18 mouse cellular contexts compared by ENCODE assay signal in the genomic region with DNA sequence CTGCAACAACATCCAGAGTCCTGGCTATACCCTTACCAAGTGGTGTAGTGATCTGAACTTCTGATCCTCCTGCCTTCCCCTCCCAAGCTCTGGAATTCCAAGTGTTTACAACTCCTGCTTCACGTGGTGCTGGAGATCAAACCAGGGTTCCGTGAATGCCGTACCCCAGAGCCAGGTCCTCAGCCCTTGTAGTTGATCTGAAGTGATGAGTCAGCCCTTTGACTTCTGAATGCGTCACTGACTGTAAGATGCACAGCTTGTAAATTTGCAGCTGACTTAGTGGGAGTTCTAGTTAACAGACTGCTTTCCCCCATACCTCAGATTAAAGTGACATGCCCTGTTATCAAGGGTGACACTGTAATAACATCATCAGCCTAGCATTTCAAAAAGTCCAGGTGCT. TPM values are rescaled to one million over a fixed set of nuclear protein-coding genes. Genes with fewer than 3 reads are reported as not detected.
DNase-seq lines count a peak whose midpoint lies in the region; ATAC-seq and TF ChIP-seq lines count a peak whose summit lies in the region.
"Had no signal": no experiment of that assay in that cellular context is flagged by ENCODE, and none has a peak within 500 bp of the region (broad histone marks: within the 10 kb centered on the region; RNA-seq: fewer than 3 reads in every experiment).

No protein-coding gene starts in this region.

- ATAC-seq in heart, embryonic 14.5 days (ENCODE audit: insufficient number of reproducible peaks, insufficient read depth, low FRiP score, low read depth) = no peak
- ATAC-seq in intestine, embryonic 14.5 days (replicated peaks; ENCODE audit: low FRiP score, low TSS enrichment, low read depth) = no peak
- no peak for ATAC-seq in hindbrain, embryonic 11.5 days (ENCODE audit: low FRiP score)
- ATAC-seq: CD4-positive, CD25-positive, alpha-beta regulatory T cell, adult 4 months had no signal

- no peak overlapping the region for H3K9ac ChIP-seq in heart, embryonic 14.5 days (ENCODE audit: low read length)
- no peak overlapping the region for H3K9ac ChIP-seq in ES-E14 (ENCODE audit: insufficient read depth, low read depth, low read length, poor library complexity, severe bottlenecking)
- no peak overlapping the region for H3K9ac ChIP-seq in intestine, embryonic 14.5 days (ENCODE audit: low read length)
- H3K9ac ChIP-seq in hindbrain, embryonic 11.5 days (ENCODE audit: low read depth, low read length) = no peak overlapping the region
- H3K9ac ChIP-seq: embryonic facial prominence, embryonic 13.5 days; forebrain, embryonic 12.5 days had no signal

- peak overlapping the region; percentile 16 to 23; a peak in 1 of 4 replicates for H3K27ac ChIP-seq in heart, embryonic 14.5 days (replicated peaks in 1 of 2; ENCODE audit: control insufficient read depth in 1 of 2, insufficient read depth in 1 of 2, low read depth in 2 of 2, low read length in 2 of 2)
- no peak overlapping the region for H3K27ac ChIP-seq in ES-E14 (ENCODE audit: insufficient read depth, low read depth, low read length, poor library complexity, severe bottlenecking)
- H3K27ac ChIP-seq in intestine, embryonic 14.5 days (ENCODE audit: low read depth) = 0 out of 2 replicates have a peak overlapping the region, but pooled peaks have one; percentile 9
- H3K27ac ChIP-seq in hindbrain, embryonic 11.5 days (ENCODE audit: low read depth, low read length) = no peak overlapping the region
- H3K27ac ChIP-seq: forebrain, embryonic 12.5 days had no signal

- no peak overlapping the region for H3K4me3 ChIP-seq in heart, embryonic 14.5 days (ENCODE audit: control insufficient read depth in 1 of 2, insufficient read depth in 1 of 2, low read depth in 1 of 2, low read length in 2 of 2)
- H3K4me3 ChIP-seq in ES-E14 (ENCODE audit: insufficient read depth in 1 of 2, low read depth in 1 of 2, low read length in 2 of 2, poor library complexity in 1 of 2, severe bottlenecking in 1 of 2) = no peak overlapping the region
- no peak overlapping the region for H3K4me3 ChIP-seq in intestine, embryonic 14.5 days (ENCODE audit: low read depth, low read length)
- H3K4me3 ChIP-seq in hindbrain, embryonic 11.5 days (ENCODE audit: low read depth, low read length) = no peak overlapping the region
- H3K4me3 ChIP-seq: embryonic facial prominence, embryonic 13.5 days; forebrain, embryonic 12.5 days had no signal

- in situ Hi-C loops in ES-E14 (cut with MboI; ENCODE audit: low sequenced_read_pairs in 2 of 2, unreplicated experiment in 2 of 2) = no loop called here

- H3K4me1 ChIP-seq in heart, embryonic 14.5 days (ENCODE audit: control insufficient read depth in 2 of 2, insufficient read depth in 2 of 2, low read length in 2 of 2) = peaks cover 52 to 92% of the 10 kb centered on the region in 2 experiments
- H3K4me1 ChIP-seq in ES-E14 (ENCODE audit: control insufficient read depth in 2 of 2, insufficient read depth in 2 of 2, low read length in 2 of 2, poor library complexity in 1 of 2) = peaks cover 2 to 20% of the 10 kb centered on the region in 2 experiments; a peak in 1 of 4 replicates
- H3K4me1 ChIP-seq in intestine, embryonic 14.5 days (replicated peaks; ENCODE audit: control insufficient read depth, insufficient read depth, low read length) = peaks cover 89% of the 10 kb centered on the region
- peaks cover 9% of the 10 kb centered on the region for H3K4me1 ChIP-seq in hindbrain, embryonic 11.5 days (replicated peaks; ENCODE audit: control insufficient read depth, insufficient read depth, low read length)

- intact Hi-C loops in heart, postnatal 25 days (cut with DNase I) = no loop called here

- H3K9me3 ChIP-seq in heart, embryonic 14.5 days (ENCODE audit: control insufficient read depth, low read length) = no peaks in the 10 kb centered on the region
- no peaks in the 10 kb centered on the region for H3K9me3 ChIP-seq in ES-E14 (ENCODE audit: control insufficient read depth, insufficient read depth, low read depth, low read length)
- no peaks in the 10 kb centered on the region for H3K9me3 ChIP-seq in intestine, embryonic 14.5 days (ENCODE audit: control insufficient read depth, low read length)
- H3K9me3 ChIP-seq in hindbrain, embryonic 11.5 days (ENCODE audit: control insufficient read depth, low read length) = no peaks in the 10 kb centered on the region
- H3K9me3 ChIP-seq: embryonic facial prominence, embryonic 13.5 days; forebrain, embryonic 12.5 days had no signal

- no peaks in the 10 kb centered on the region for H3K36me3 ChIP-seq in heart, embryonic 14.5 days (ENCODE audit: control insufficient read depth, insufficient read depth, low read length)
- no peaks in the 10 kb centered on the region for H3K36me3 ChIP-seq in ES-E14 (ENCODE audit: control insufficient read depth, insufficient read depth, low read length, poor library complexity, severe bottlenecking)
- H3K36me3 ChIP-seq in intestine, embryonic 14.5 days (ENCODE audit: control insufficient read depth, insufficient read depth, low read length) = no peaks in the 10 kb centered on the region
- H3K36me3 ChIP-seq in hindbrain, embryonic 11.5 days (ENCODE audit: control insufficient read depth, insufficient read depth, low read length) = no peaks in the 10 kb centered on the region
- H3K36me3 ChIP-seq: embryonic facial prominence, embryonic 13.5 days; forebrain, embryonic 12.5 days had no signal

- 17% methylated on average over 4 of the region's 4 CpGs for WGBS in heart, embryonic 14.5 days
- 15% methylated on average over 4 of the region's 4 CpGs for WGBS in intestine, embryonic 14.5 days
- WGBS in hindbrain, embryonic 11.5 days = 39% methylated on average over 4 of the region's 4 CpGs

- H3K27me3 ChIP-seq in heart, embryonic 14.5 days (ENCODE audit: control insufficient read depth, insufficient read depth, low read length) = no peaks in the 10 kb centered on the region
- no peaks in the 10 kb centered on the region for H3K27me3 ChIP-seq in intestine, embryonic 14.5 days (replicated peaks; ENCODE audit: control insufficient read depth, insufficient read depth, low read length)
- H3K27me3 ChIP-seq in hindbrain, embryonic 11.5 days (ENCODE audit: control insufficient read depth, insufficient read depth, low read length) = no peaks in the 10 kb centered on the region
- H3K27me3 ChIP-seq: embryonic facial prominence, embryonic 13.5 days; forebrain, embryonic 12.5 days had no signal

- no peak for DNase-seq in heart, postnatal 25 days (ENCODE audit: low spot score)
- DNase-seq in ES-E14 (ENCODE audit: low read depth, low spot score) = peak; percentile 25
- DNase-seq in intestine, embryonic 14.5 days (ENCODE audit: low spot score) = no peak
- DNase-seq in lung, postnatal 25 days (ENCODE audit: low spot score) = peak; percentile 65
- no peak for DNase-seq in thymus, postnatal 25 days
- DNase-seq in hindbrain, embryonic 11.5 days (ENCODE audit: low spot score) = no peak
- no peak for DNase-seq in gastrocnemius, postnatal 25 days
- DNase-seq: cerebellum, postnatal 14 days; gastrocnemius, postnatal 14 days; heart, postnatal 14 days; kidney, adult 11 months; right cerebral cortex, postnatal 14 days had no signal

- no peak overlapping the region for H3K4me2 ChIP-seq in heart, embryonic 14.5 days (ENCODE audit: low read length)
- no peak overlapping the region for H3K4me2 ChIP-seq in intestine, embryonic 14.5 days (ENCODE audit: low read length)
- no peak overlapping the region for H3K4me2 ChIP-seq in hindbrain, embryonic 11.5 days (replicated peaks; ENCODE audit: low read depth, low read length)
- H3K4me2 ChIP-seq: forebrain, embryonic 12.5 days; liver, embryonic 11.5 days had no signal

TF ChIP-seq in ES-E14, 5 proteins besides CTCF, POLR2A, EP300 and RAD21:
- TF ChIP-seq HCFC1 (IDR thresholded peaks at IDR 0.05; ENCODE audit: borderline replicate concordance, insufficient read depth, low read length) (no peak), ZC3H11A (IDR thresholded peaks at IDR 0.05; ENCODE audit: borderline replicate concordance, low read depth, low read length) (no peak), MAFK (IDR thresholded peaks at IDR 0.05; ENCODE audit: insufficient read depth, low read depth, low read length) (peak; percentile 92)
TF ChIP-seq in ES-E14: peak in this region for 1.

RNA-seq across cellular contexts. Expression of gene Ryk, which starts 8.9 kb away (rescaled TPM):
- polyA plus RNA-seq in heart, embryonic 14.5 days (2014; fragmentation: Nextera tagmentation; extraction: Ambion mirVana) = 28.3 and 43.0 TPM in 2 replicates
- total RNA-seq in heart, postnatal 25 days (2021) = 10 to 100 TPM; 39.4 to 41.8 TPM
- total RNA-seq in ES-E14 (2012; rRNA removed) = 72.0 and 72.3 TPM in 2 replicates
- polyA plus RNA-seq in intestine, embryonic 14.5 days (2014; fragmentation: Nextera tagmentation; extraction: Ambion mirVana) = 24.4 and 24.9 TPM in 2 replicates
- 25.3 and 26.5 TPM in 2 replicates for polyA plus RNA-seq in hindbrain, embryonic 11.5 days (2014; fragmentation: Nextera tagmentation; extraction: Ambion mirVana)
- total RNA-seq in gastrocnemius, postnatal 25 days (2021) = 10 to 100 TPM; 38.9 to 45.1 TPM
- total RNA-seq: monocyte, adult 5-6 weeks had no signal

Comparison
In these comparisons a context has a peak if more than half of its experiments do, and no peak if none do; other contexts are left out.
1. H3K27ac ChIP-seq: peak in heart, embryonic 14.5 days (2 of 2) and intestine, embryonic 14.5 days (single experiment); none in ES-E14 (single experiment) and hindbrain, embryonic 11.5 days (single experiment).
2. DNase-seq: peak in ES-E14 (single experiment) and lung, postnatal 25 days (single experiment); none in heart, postnatal 25 days (single experiment), intestine, embryonic 14.5 days (single experiment), thymus, postnatal 25 days (single experiment), hindbrain, embryonic 11.5 days (single experiment) and gastrocnemius, postnatal 25 days (single experiment).